Mouse (Mus musculus) kidney, embryonic 16.5 days (tissue): Measurements from ENCODE around the gene Celf5. TPM values are rescaled to one million over a fixed set of nuclear protein-coding genes. Genes with fewer than 3 reads are reported as not detected.

Experiments used
- ATAC-seq: fragments of 200-750 bp; cut with Nextera tagmentation; 2 replicates; pipeline ENCODE4 v1.8.0; 2017; ENCODE audit warnings: moderate TSS enrichment; ENCODE audit not compliant: low FRiP score, low TSS enrichment
- H3K27ac ChIP-seq: fragments of 300-500 bp; sonication (generic); 2 replicates; pipeline ENCODE4 v1.5.1; 2014; ENCODE audit warnings: low read length
- H3K27me3 ChIP-seq: fragments of 300-500 bp; sonication (generic); 2 replicates; pipeline ENCODE4 v1.6.1; 2014; ENCODE audit warnings: low read length, control low read depth, mixed read lengths; ENCODE audit not compliant: insufficient read depth
- H3K36me3 ChIP-seq: fragments of 300-500 bp; sonication (generic); 2 replicates; pipeline ENCODE4 v1.6.1; 2014; ENCODE audit warnings: low read length, control low read depth, mixed read lengths; ENCODE audit not compliant: insufficient read depth
- H3K4me1 ChIP-seq: fragments of 300-500 bp; sonication (generic); 2 replicates; pipeline ENCODE4 v1.6.1; 2014; ENCODE audit warnings: low read length, control low read depth, mixed read lengths; ENCODE audit not compliant: insufficient read depth
- H3K4me2 ChIP-seq: fragments of 300-500 bp; sonication (generic); replicated peaks from 2 replicates; pipeline ENCODE4 v1.6.1; 2014; ENCODE audit warnings: low read depth, low read length
- H3K4me3 ChIP-seq: fragments of 300-500 bp; sonication (generic); 2 replicates; pipeline ENCODE4 v1.5.1; 2014; ENCODE audit warnings: mild to moderate bottlenecking, low read length
- H3K9ac ChIP-seq: fragments of 300-500 bp; sonication (generic); replicated peaks from 2 replicates; pipeline ENCODE4 v1.6.1; 2014; ENCODE audit warnings: low read length
- H3K9me3 ChIP-seq: fragments of 300-500 bp; sonication (generic); 2 replicates; pipeline ENCODE4 v1.6.1; 2016; ENCODE audit warnings: low read length, control low read depth
- WGBS: fragments of 180-500 bp; shearing (Covaris S2); extraction: QIAGEN DNeasy Blood & Tissue Kit; methylation state at CpG from one replicate; pipeline ENCODE4 v1.1.7; 2014; 5-methylcytosine and 5-hydroxymethylcytosine counted together
- polyA plus RNA-seq: library from polyadenylated mRNA; unstranded; fragments of >200 nt; fragmentation: Nextera tagmentation; extraction: Ambion mirVana; gene quantifications from 2 replicates; pipeline ENCODE4 v1.2.1, GENCODE M21; 2015

The Celf5 gene
- polyA plus RNA-seq, result 0.29 and 0.67 TPM in 2 replicates

DNA sequence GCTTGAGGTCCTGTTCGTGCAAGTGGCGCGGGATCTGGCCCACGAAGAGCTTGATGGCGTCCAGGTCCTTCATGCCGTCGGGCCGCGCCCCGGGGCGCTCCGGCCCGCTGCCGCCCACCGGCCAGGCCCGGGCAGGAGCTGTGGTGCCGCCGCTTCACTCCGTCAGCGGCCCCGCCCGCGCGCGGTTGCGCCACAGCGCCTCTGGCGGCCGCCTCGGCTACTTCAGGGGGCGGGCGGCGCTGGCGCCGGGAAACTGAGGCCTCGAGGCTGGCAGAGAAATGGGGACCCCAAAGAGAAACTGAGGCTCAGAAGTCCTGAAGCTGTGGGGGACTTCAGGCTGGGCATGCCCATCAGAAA is at the start of gene Celf5:
TSS of gene Celf5 (minus strand) at position 177 of the 357 bp plus-strand sequence.
- H3K27me3 ChIP-seq, result peaks cover 22% of the 10 kb centered on the region
- H3K9me3 ChIP-seq, result no peaks in the 10 kb centered on the region; the same call in 1 of the 2 replicates
- WGBS, result under 1% methylated on average over 35 of the region's 36 CpGs
- H3K4me1 ChIP-seq, result peaks cover 5% of the 10 kb centered on the region; the same call in 1 of the 2 replicates
- ATAC-seq, result peak; percentile 44; the same call in 1 of the 2 replicates
- H3K4me2 ChIP-seq, result peak within 1 kb of the TSS; percentile 79
- H3K36me3 ChIP-seq, result peaks cover 13% of the 10 kb centered on the region
- H3K4me3 ChIP-seq, result peak within 1 kb of the TSS; percentile 49
- H3K9ac ChIP-seq, result peak within 1 kb of the TSS; percentile 58
- no peak within 1 kb of the TSS for H3K27ac ChIP-seq

- no peak overlapping the region for H3K27ac ChIP-seq
- no peaks in the 10 kb centered on the region for H3K9me3 ChIP-seq
- WGBS, result 11% methylated on average over 14 of the region's 14 CpGs
- no peaks in the 10 kb centered on the region for H3K27me3 ChIP-seq
- ATAC-seq, result peak; percentile 73
- H3K4me1 ChIP-seq, result peaks cover 3% of the 10 kb centered on the region; the same call in 1 of the 2 replicates
- H3K9ac ChIP-seq, result no peak overlapping the region
- H3K36me3 ChIP-seq, result peaks cover 31% of the 10 kb centered on the region
- no peak overlapping the region for H3K4me3 ChIP-seq
- H3K4me2 ChIP-seq, result no peak overlapping the region
Measured at GRCm38 (mm10) chr10:81526779-81527178, 44.3 kb upstream of the Celf5 start.

DNA sequence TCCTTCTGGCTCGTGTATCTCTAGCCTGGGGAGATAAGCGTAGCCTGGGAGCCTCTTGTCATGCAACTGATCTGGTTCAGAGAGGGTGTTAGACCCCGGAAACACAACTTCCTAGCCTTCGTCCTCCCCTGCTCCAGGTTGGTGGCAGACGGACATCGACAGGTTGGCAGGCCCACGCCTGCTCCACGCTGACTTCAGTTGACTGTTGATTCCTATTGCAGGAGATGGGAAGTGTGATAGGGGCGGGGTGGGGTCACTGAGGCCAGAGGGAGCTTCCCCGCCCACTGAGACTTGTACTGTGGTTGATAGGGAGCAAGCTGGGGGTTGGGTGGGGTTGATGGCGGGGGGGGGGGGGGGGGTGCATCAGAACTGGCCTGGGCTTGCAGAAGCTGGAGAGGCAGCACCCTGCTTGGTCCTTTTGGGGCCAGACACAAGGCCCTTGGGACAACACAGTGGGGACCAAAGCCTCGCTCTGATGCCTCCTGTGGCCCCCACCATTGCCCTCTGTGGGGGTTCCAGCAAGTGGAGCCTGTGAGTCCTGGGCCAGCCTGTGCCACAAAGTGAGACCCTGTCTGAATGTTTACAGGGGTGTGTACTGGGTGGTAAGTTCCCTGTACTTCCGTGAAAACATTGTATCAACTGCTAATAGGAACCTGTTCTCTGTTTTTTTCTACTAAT is 42.6 kb upstream of the Celf5 start:
- Histone ChIP-seq H3K27me3 (no peaks in the 10 kb centered on the region), H3K4me2 (no peak overlapping the region), H3K9me3 (no peaks in the 10 kb centered on the region), H3K4me3 (no peak overlapping the region), H3K36me3 (peaks cover 15% of the 10 kb centered on the region), H3K9ac (no peak overlapping the region), H3K4me1 (peaks cover 3% of the 10 kb centered on the region; the same call in 1 of the 2 replicates), H3K27ac (no peak overlapping the region)
- no peak for ATAC-seq
- WGBS, result 58% methylated on average over 12 of the region's 13 CpGs

- no peaks in the 10 kb centered on the region for H3K27me3 ChIP-seq
- peak within 1 kb of the TSS; percentile 11; the same call in 1 of the 2 replicates for H3K4me3 ChIP-seq
- no peak within 1 kb of the TSS for H3K27ac ChIP-seq
- H3K36me3 ChIP-seq, result peaks cover 7% of the 10 kb centered on the region; the same call in 1 of the 2 replicates
- H3K9ac ChIP-seq, result peak within 1 kb of the TSS; percentile 48; the same call in 1 of the 2 replicates
- H3K4me2 ChIP-seq, result no peak within 1 kb of the TSS; the same call in 1 of the 2 replicates
- peaks cover 3% of the 10 kb centered on the region; the same call in 1 of the 2 replicates for H3K4me1 ChIP-seq
- ATAC-seq, result no peak
- 23% methylated on average over 9 of the region's 9 CpGs for WGBS
- no peaks in the 10 kb centered on the region for H3K9me3 ChIP-seq
Measured at GRCm38 (mm10) chr10:81524051-81524605, 41.6 kb upstream of the Celf5 start, which contains the start of gene Gna15. TSS of gene Gna15 (minus strand) at chr10:81524225.

- no peak overlapping the region for H3K27ac ChIP-seq
- H3K9ac ChIP-seq, result peak overlapping the region; percentile 48; the same call in 1 of the 2 replicates
- H3K36me3 ChIP-seq, result peaks cover 1% of the 10 kb centered on the region; the same call in 1 of the 2 replicates
- H3K27me3 ChIP-seq, result no peaks in the 10 kb centered on the region
- H3K4me3 ChIP-seq, result peak overlapping the region; percentile 11; the same call in 1 of the 2 replicates
- ATAC-seq, result no peak
- H3K9me3 ChIP-seq, result no peaks in the 10 kb centered on the region
- WGBS, result 24% methylated on average over 19 of the region's 19 CpGs
- H3K4me2 ChIP-seq, result no peak overlapping the region; the same call in 1 of the 2 replicates
- H3K4me1 ChIP-seq, result peaks cover 3% of the 10 kb centered on the region; the same call in 1 of the 2 replicates
Measured at GRCm38 (mm10) chr10:81523570-81523969, 41.1 kb upstream of the Celf5 start.

DNA sequence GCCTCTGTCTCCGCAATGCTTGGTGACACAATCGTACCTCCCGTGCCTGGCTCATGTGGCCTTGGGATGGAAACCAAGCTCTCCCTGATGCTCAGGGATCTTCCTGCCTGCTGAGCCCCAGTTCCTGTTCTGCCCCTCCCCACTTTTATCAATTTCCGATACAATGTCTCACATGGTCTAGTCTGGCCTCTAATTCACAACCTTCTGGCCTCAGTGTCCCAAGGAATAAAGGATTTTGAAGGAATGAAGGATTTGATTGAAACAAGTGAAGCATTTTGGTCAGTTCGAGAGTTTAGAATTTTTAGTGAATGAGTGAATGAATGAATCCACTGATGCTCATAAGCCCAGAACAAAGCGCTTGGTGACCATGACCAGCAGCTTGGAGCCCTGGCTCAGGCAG is 40.6 kb upstream of the Celf5 start:
- Histone ChIP-seq H3K9ac (no peak overlapping the region), H3K4me1 (peaks cover 3% of the 10 kb centered on the region; the same call in 1 of the 2 replicates), H3K27me3 (no peaks in the 10 kb centered on the region), H3K4me3 (no peak overlapping the region), H3K36me3 (no peaks in the 10 kb centered on the region), H3K27ac (no peak overlapping the region), H3K9me3 (no peaks in the 10 kb centered on the region), H3K4me2 (no peak overlapping the region)
- 74% methylated on average over 6 of the region's 6 CpGs for WGBS
- ATAC-seq, result no peak

- no peak overlapping the region for H3K4me2 ChIP-seq
- no peaks in the 10 kb centered on the region for H3K27me3 ChIP-seq
- no peaks in the 10 kb centered on the region for H3K36me3 ChIP-seq
- no peaks in the 10 kb centered on the region for H3K9me3 ChIP-seq
- H3K4me3 ChIP-seq, result no peak overlapping the region
- WGBS, result 75% methylated on average over 3 of the region's 3 CpGs
- H3K9ac ChIP-seq, result no peak overlapping the region
- ATAC-seq, result no peak
- H3K4me1 ChIP-seq, result peaks cover 1% of the 10 kb centered on the region; the same call in 1 of the 2 replicates
- H3K27ac ChIP-seq, result no peak overlapping the region
Measured at GRCm38 (mm10) chr10:81519978-81520365, 37.5 kb upstream of the Celf5 start.

DNA sequence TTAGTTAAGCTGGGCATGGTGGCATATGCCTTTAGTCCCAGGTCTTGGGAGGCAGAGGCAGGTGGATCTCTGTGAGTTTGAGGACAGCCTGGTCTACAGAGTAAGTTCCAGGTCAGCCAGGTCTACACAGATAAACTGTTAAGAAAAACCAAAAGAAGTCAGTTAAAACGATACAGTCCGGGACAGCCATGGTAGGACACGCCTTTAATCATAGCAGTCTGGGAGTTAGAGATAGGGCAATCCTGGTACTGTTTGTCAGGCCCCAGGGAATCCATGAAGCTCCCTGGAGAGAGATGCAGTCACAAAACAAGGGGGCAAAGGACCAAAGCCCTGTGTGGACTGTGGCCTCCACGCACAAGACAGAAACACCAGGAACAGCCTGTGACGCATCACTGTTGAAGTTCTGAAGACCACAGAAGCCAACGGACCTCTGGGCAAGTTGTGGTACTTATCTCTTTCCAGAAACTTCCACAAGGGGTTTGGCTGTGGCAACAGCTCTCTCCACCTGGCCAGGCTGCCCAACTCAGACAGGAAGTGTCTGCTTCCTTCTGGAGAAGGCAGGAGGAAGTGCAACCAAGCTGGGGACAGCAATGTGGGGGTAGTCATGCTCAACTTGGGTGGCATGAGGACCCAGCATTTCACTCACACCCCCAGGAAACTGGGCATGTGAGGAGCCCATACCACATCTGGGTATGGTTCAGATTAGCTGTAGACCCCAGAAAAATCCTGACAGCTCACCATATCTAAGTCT is 36.9 kb upstream of the Celf5 start:
- Histone ChIP-seq H3K27ac (no peak overlapping the region), H3K9ac (no peak overlapping the region), H3K4me2 (no peak overlapping the region), H3K36me3 (no peaks in the 10 kb centered on the region), H3K27me3 (no peaks in the 10 kb centered on the region), H3K4me1 (no peaks in the 10 kb centered on the region; the same call in 1 of the 2 replicates), H3K9me3 (no peaks in the 10 kb centered on the region), H3K4me3 (no peak overlapping the region)
- WGBS, result 84% methylated on average over 6 of the region's 6 CpGs
- ATAC-seq, result no peak

- Histone ChIP-seq H3K4me2 (no peak overlapping the region), H3K9me3 (peaks cover 4% of the 10 kb centered on the region; the same call in 1 of the 2 replicates), H3K36me3 (no peaks in the 10 kb centered on the region), H3K27ac (no peak overlapping the region), H3K9ac (no peak overlapping the region), H3K4me3 (no peak overlapping the region), H3K4me1 (no peaks in the 10 kb centered on the region; the same call in 1 of the 2 replicates), H3K27me3 (no peaks in the 10 kb centered on the region)
- peak; percentile 80 for ATAC-seq
- WGBS, result 11% methylated on average over 4 of the region's 4 CpGs
Measured at GRCm38 (mm10) chr10:81518546-81518945, 36.0 kb upstream of the Celf5 start.
